In the genomic region with DNA sequence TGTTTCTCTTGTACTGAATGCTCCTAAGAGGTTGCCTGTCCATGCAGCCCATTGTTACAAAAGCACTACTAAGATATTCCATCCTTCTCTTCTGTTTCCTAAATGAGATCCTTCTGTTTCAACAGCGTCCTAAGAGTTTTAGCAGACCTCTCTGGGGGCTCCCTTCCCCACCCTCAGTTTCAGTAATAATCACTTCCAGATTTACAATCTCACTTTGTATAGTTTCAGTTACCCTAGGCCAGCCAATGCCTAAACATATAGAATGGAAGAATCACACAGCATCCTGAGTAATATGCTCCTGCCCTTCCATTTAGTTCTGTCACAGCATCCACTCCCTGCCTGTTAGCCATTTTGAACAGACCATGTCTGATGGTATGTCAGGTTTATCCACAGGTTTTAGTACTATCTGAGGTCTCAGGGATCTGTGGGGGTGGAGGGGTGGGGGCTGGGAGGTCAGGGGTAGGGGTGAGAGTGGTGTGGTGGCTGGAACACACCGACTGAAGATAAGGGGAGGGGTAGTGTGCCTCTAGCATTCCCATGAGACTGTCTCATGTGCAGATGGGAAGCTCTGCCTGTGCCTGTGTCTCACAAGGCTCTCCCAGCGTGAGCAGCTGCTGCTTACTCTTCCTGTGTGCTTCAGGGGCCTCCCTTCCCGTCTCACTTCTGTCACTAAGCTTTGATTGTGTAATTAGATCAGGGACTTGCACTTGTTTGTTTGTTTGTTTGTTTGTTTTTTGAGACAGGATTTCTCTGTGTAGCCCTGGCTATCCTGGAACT, we compare ENCODE assay signal across 13 mouse cellular contexts. TPM values are rescaled to one million over a fixed set of nuclear protein-coding genes. Genes with fewer than 3 reads are reported as not detected.
DNase-seq lines count a peak whose midpoint lies in the region; ATAC-seq and TF ChIP-seq lines count a peak whose summit lies in the region.
"Had no signal": no experiment of that assay in that cellular context is flagged by ENCODE, and none has a peak within 500 bp of the region (broad histone marks: within the 10 kb centered on the region; RNA-seq: fewer than 3 reads in every experiment).

No protein-coding gene starts in this region.

- DNase-seq in heart, adult 11 months: peak; percentile 61
- DNase-seq in heart, adult 18-20 months: no peak
- DNase-seq in midbrain, embryonic 10.5 days (ENCODE audit: low spot score): no peak
- peak; percentile 7 for DNase-seq in limb, embryonic 14.5 days (ENCODE audit: low spot score)
- no peak for DNase-seq in lung, adult 18-20 months
- DNase-seq in ovary, adult 18-20 months (ENCODE audit: low spot score): no peak
- DNase-seq: cerebellum, adult 11 months; gastrocnemius, postnatal 10 days had no signal

- H3K9ac ChIP-seq in midbrain, embryonic 13.5 days (replicated peaks): no peak overlapping the region
- H3K9ac ChIP-seq in embryonic facial prominence, embryonic 12.5 days: no peak overlapping the region
- H3K9ac ChIP-seq in limb, embryonic 14.5 days (ENCODE audit: low read depth, low read length, severe bottlenecking): no peak overlapping the region
- H3K9ac ChIP-seq: liver, embryonic 14.5 days had no signal

- no peak overlapping the region for H3K4me2 ChIP-seq in midbrain, embryonic 13.5 days (replicated peaks)
- no peak overlapping the region for H3K4me2 ChIP-seq in embryonic facial prominence, embryonic 12.5 days (replicated peaks)
- H3K4me2 ChIP-seq in limb, embryonic 14.5 days (replicated peaks; ENCODE audit: low read depth, low read length, severe bottlenecking): no peak overlapping the region

- H3K27ac ChIP-seq in midbrain, embryonic 13.5 days: no peak overlapping the region
- no peak overlapping the region for H3K27ac ChIP-seq in midbrain, embryonic 10.5 days (replicated peaks)
- peak overlapping the region; percentile 65 for H3K27ac ChIP-seq in embryonic facial prominence, embryonic 12.5 days
- H3K27ac ChIP-seq in limb, embryonic 14.5 days (replicated peaks; ENCODE audit: low read depth, low read length): no peak overlapping the region
- H3K27ac ChIP-seq: liver, embryonic 14.5 days had no signal

- peaks cover 17% of the 10 kb centered on the region for H3K4me1 ChIP-seq in midbrain, embryonic 13.5 days (replicated peaks)
- peaks cover 16% of the 10 kb centered on the region for H3K4me1 ChIP-seq in midbrain, embryonic 10.5 days
- H3K4me1 ChIP-seq in embryonic facial prominence, embryonic 12.5 days: peaks cover 18% of the 10 kb centered on the region
- peaks cover 4% of the 10 kb centered on the region; the same call in 1 of the 2 replicates for H3K4me1 ChIP-seq in limb, embryonic 14.5 days (ENCODE audit: control insufficient read depth, insufficient read depth, low read length)

- no peaks in the 10 kb centered on the region for H3K36me3 ChIP-seq in midbrain, embryonic 13.5 days
- no peaks in the 10 kb centered on the region for H3K36me3 ChIP-seq in midbrain, embryonic 10.5 days
- H3K36me3 ChIP-seq in embryonic facial prominence, embryonic 12.5 days: no peaks in the 10 kb centered on the region
- no peaks in the 10 kb centered on the region for H3K36me3 ChIP-seq in limb, embryonic 14.5 days (ENCODE audit: control insufficient read depth, insufficient read depth, low read length)

- no peak overlapping the region for H3K4me3 ChIP-seq in midbrain, embryonic 13.5 days (replicated peaks)
- H3K4me3 ChIP-seq in midbrain, embryonic 10.5 days: no peak overlapping the region
- no peak overlapping the region for H3K4me3 ChIP-seq in embryonic facial prominence, embryonic 12.5 days
- H3K4me3 ChIP-seq in limb, embryonic 14.5 days (replicated peaks; ENCODE audit: low read length): no peak overlapping the region

- ATAC-seq in midbrain, embryonic 13.5 days: peak; percentile 46; the same call in 1 of the 2 replicates
- ATAC-seq in embryonic facial prominence, embryonic 12.5 days (ENCODE audit: insufficient number of reproducible peaks, insufficient read depth, low FRiP score, low TSS enrichment): peak; percentile 71
- ATAC-seq in limb, embryonic 14.5 days (ENCODE audit: low FRiP score, low read depth): peak; percentile 2; the same call in 1 of the 2 replicates

- WGBS in midbrain, embryonic 13.5 days: 30% methylated on average over 4 of the region's 4 CpGs
- 38% methylated on average over 4 of the region's 4 CpGs for WGBS in midbrain, embryonic 10.5 days
- 15% methylated on average over 4 of the region's 4 CpGs for WGBS in embryonic facial prominence, embryonic 12.5 days
- WGBS in limb, embryonic 14.5 days: 19% methylated on average over 4 of the region's 4 CpGs

- peaks cover 37% of the 10 kb centered on the region for H3K27me3 ChIP-seq in midbrain, embryonic 13.5 days
- H3K27me3 ChIP-seq in midbrain, embryonic 10.5 days (ENCODE audit: low read depth, poor library complexity, severe bottlenecking): peaks cover 42% of the 10 kb centered on the region
- H3K27me3 ChIP-seq in embryonic facial prominence, embryonic 12.5 days: 0 out of 2 replicates have a peak, but pooled peaks cover 10% of the 10 kb centered on the region
- peaks cover 14% of the 10 kb centered on the region; the same call in 1 of the 2 replicates for H3K27me3 ChIP-seq in limb, embryonic 14.5 days (ENCODE audit: control insufficient read depth, insufficient read depth, low read length)
- H3K27me3 ChIP-seq: Patski had no signal

- TF ChIP-seq POLR2A in limb, embryonic 14.5 days (IDR thresholded peaks at IDR 0.05; ENCODE audit: borderline replicate concordance, extremely low read depth, insufficient read depth, insufficient read length): no peak

- no peaks in the 10 kb centered on the region for H3K9me3 ChIP-seq in midbrain, embryonic 13.5 days
- no peaks in the 10 kb centered on the region for H3K9me3 ChIP-seq in midbrain, embryonic 10.5 days (replicated peaks)
- H3K9me3 ChIP-seq in embryonic facial prominence, embryonic 12.5 days: no peaks in the 10 kb centered on the region
- no peaks in the 10 kb centered on the region for H3K9me3 ChIP-seq in limb, embryonic 14.5 days (ENCODE audit: control insufficient read depth, low read length)

RNA-seq across cellular contexts. Expression of gene Prrg4, which starts 2.9 kb away (rescaled TPM):
- under 1 TPM; 0.69 to 0.72 TPM for total RNA-seq in heart, adult 18-20 months (2021)
- 0.15 and 0.42 TPM in 2 replicates for polyA plus RNA-seq in midbrain, embryonic 13.5 days (2015; fragmentation: Nextera tagmentation; extraction: Ambion mirVana)
- 0.35 and 0.93 TPM in 2 replicates for polyA plus RNA-seq in midbrain, embryonic 10.5 days (2016; fragmentation: Nextera tagmentation; extraction: Ambion mirVana)
- polyA plus RNA-seq in embryonic facial prominence, embryonic 12.5 days (2016; fragmentation: Nextera tagmentation; extraction: Ambion mirVana): 1.8 and 1.9 TPM in 2 replicates
- polyA plus RNA-seq in limb, embryonic 14.5 days (2012; rRNA removed): 1.3 and 1.4 TPM in 2 replicates
- polyA plus RNA-seq in limb, embryonic 14.5 days (2014; fragmentation: Nextera tagmentation; extraction: Ambion mirVana): 3.8 and 4.3 TPM in 2 replicates

RNA-seq across cellular contexts. Expression of gene Ccdc73, which starts 20.8 kb away (rescaled TPM):
- total RNA-seq in heart, adult 18-20 months (2021): 1 to 10 TPM; 3.1 to 4.4 TPM
- polyA plus RNA-seq in midbrain, embryonic 13.5 days (2015; fragmentation: Nextera tagmentation; extraction: Ambion mirVana): 7.8 and 11.5 TPM in 2 replicates
- polyA plus RNA-seq in midbrain, embryonic 10.5 days (2016; fragmentation: Nextera tagmentation; extraction: Ambion mirVana): 4.4 and 5.2 TPM in 2 replicates
- polyA plus RNA-seq in embryonic facial prominence, embryonic 12.5 days (2016; fragmentation: Nextera tagmentation; extraction: Ambion mirVana): 10.7 and 10.8 TPM in 2 replicates
- polyA plus RNA-seq in limb, embryonic 14.5 days (2012; rRNA removed): 2.9 and 7.1 TPM in 2 replicates
- 4.5 and 7.0 TPM in 2 replicates for polyA plus RNA-seq in limb, embryonic 14.5 days (2014; fragmentation: Nextera tagmentation; extraction: Ambion mirVana)
- total RNA-seq: left cerebral cortex, postnatal 14 days had no signal

RNA-seq across cellular contexts. Expression of gene Qser1, which starts 30.3 kb away (rescaled TPM):
- total RNA-seq in heart, adult 18-20 months (2021): 10 to 100 TPM; 26.5 to 28.1 TPM
- 8.8 and 9.0 TPM in 2 replicates for polyA plus RNA-seq in midbrain, embryonic 13.5 days (2015; fragmentation: Nextera tagmentation; extraction: Ambion mirVana)
- 9.2 and 9.3 TPM in 2 replicates for polyA plus RNA-seq in midbrain, embryonic 10.5 days (2016; fragmentation: Nextera tagmentation; extraction: Ambion mirVana)
- 10.9 and 11.6 TPM in 2 replicates for polyA plus RNA-seq in embryonic facial prominence, embryonic 12.5 days (2016; fragmentation: Nextera tagmentation; extraction: Ambion mirVana)
- polyA plus RNA-seq in limb, embryonic 14.5 days (2012; rRNA removed): 19.0 and 19.1 TPM in 2 replicates
- polyA plus RNA-seq in limb, embryonic 14.5 days (2014; fragmentation: Nextera tagmentation; extraction: Ambion mirVana): 16.8 and 19.4 TPM in 2 replicates

Comparison
In these comparisons a context has a peak if more than half of its experiments do, and no peak if none do; other contexts are left out.
1. DNase-seq: peak in heart, adult 11 months (single experiment) and limb, embryonic 14.5 days (single experiment); none in heart, adult 18-20 months (0 of 2), midbrain, embryonic 10.5 days (single experiment), lung, adult 18-20 months (0 of 2) and ovary, adult 18-20 months (single experiment).
2. ATAC-seq: peak in every context shown above with its lines; median percentile 71 in embryonic facial prominence, embryonic 12.5 days; 46 in midbrain, embryonic 13.5 days; 2 in limb, embryonic 14.5 days.